Mouse (Mus musculus): Measurements from ENCODE around the gene Tcf20.

The Tcf20 gene

GRCm38 (mm10) chr15:82960786-82961561, 26.7 kb downstream of the Tcf20 start:
- no peak for DNase-seq (ENCODE audit: low read depth in 2 of 2, low spot score in 2 of 2)

DNA sequence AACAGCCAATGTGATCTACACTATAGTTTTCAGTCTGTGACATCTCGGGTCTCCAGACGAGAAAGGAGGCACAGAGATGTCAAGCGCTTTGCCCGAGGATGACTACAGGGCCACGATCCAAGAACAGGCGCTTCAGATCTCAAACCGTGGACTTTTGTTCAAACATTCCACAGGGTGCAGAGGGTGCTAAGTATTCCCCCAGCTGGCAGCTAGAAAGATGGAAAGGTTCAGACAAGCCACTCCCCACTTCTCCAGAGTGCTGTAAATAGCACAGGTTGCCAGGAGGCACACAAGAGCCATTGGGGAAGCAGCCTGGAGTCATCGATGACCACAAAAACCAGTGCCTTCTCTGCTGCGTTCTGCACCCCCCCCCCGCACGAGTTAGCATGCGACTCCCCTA, 28.5 kb downstream of the Tcf20 start:
- DNase-seq (ENCODE audit: low read depth in 2 of 2, low spot score in 2 of 2): no peak

DNA sequence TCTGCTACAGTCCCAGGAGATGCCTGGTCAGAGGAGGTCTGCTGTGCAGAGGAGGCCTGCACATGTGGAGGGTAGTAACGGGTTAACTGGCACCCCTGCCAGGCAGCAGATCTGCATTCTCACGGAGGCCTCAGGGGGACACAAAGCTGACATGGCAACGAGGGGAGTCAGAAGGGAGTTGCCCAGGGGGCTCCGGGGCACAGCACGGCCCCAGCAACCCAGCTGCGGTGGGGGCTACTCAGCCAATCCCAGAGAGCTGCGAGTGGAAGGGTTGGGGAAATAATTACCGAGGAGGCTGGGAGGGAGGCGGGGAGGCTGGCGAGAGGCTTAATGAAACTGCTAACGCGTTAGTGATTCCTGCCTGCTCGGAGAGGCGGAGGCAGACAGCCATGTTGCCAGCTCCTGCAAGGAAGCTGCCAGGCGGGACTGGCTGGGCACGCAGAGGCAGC, 29.4 kb downstream of the Tcf20 start:
- DNase-seq (ENCODE audit: low read depth in 2 of 2, low spot score in 2 of 2): no peak

DNA sequence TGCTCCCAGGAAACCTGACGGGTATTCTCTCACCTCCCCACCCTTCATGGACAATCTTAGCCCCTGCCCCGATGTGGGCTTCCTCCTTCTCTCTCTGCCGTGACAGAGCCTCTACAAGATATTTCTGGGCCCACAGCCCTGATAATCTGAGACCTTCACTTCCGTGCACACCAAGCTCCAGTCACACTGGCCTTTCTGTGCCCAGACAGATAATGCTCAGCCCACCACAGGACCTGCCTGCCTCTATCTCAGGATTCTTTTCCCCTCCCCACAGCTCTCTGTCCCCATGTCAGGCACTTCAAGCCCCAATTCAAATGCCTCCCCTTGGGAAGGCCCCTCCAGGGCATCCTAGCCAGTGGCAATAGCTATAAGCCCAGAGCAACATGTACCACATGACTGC, 31.0 kb downstream of the Tcf20 start:
- no peak for DNase-seq (ENCODE audit: low read depth in 2 of 2, low spot score in 2 of 2)

DNA sequence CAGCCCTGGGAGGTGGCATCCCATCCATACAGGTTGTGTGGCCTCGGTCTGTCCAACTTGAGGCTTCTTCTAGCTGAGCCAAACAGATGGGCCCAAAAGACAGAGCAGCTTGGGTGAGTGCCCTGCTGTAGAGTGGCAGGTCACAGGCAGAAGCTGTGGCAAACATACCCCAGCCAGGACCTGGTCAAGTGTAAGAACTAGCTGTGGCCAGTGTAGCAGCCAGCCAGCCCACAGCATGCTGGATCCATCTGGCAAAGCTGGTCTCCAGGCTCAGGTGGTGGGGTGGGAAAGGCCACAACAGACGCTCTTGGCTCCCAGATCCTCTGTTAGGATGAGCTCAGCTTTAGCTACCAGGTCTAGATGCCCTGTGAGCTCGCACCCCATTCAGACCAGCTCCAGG, 31.4 kb downstream of the Tcf20 start:
- DNase-seq (ENCODE audit: low read depth in 2 of 2, low spot score in 2 of 2): no peak

DNA sequence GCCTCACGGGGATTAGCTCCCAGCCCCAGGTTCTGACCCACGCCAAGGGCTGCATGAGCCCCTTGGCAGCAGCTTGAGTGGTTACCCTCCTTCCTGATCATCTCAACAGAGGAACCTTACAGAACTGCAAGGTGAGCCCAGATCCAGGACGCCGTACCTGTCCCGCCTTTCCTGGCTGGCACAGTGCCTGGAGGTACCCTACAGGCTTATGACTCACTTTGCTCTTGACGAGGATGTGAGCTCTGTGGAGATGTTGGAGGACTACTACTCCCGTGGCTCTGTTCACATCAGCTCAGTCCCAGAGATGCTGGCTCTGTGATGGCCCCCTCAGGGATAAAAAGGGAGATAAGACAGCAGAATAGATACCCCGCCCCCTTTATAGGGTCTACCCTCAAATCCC, 32.4 kb downstream of the Tcf20 start:
- DNase-seq (ENCODE audit: low read depth in 2 of 2, low spot score in 2 of 2): no peak

DNA sequence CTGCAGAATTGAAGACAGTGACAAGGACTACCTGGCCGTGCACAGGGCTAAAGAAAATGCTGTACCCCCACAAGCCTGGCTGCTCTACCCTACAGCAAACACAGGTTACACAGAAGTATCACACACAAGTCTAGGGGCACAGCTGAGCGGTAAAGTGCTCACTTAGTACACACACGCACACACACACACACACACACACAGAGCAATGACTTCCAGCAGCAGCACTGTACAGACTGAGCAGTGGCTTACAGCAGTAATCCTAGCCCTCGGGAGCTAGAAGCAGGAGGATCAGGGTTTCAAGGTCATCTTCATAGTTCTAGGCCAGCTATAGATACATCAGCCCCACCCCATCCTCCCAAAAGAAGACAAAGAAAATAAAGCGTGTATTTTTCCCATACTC, 33.6 kb downstream of the Tcf20 start:
- no peak for DNase-seq (ENCODE audit: low read depth in 2 of 2, low spot score in 2 of 2)

DNA sequence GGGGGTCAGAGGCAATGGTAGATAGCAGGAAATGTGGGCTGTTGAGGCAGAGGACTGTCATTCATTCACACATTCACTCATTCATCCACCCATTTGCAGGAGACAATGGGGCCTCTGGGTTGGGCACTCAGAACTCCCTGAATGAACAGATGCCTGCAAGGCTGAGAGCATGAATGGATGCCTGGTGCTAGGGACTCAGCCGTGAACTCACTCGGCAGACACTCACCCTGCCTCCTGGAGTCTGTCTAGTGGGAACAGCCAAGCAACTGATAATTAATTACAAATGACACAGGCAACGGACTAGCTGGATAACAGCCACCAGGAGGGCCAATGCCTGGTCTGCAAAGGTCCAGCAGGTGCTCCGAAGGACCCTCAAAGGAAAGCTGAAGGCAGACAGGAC, 34.6 kb downstream of the Tcf20 start:
- DNase-seq (ENCODE audit: low read depth in 2 of 2, low spot score in 2 of 2): no peak

GRCm38 (mm10) chr15:82952292-82952705, 35.4 kb downstream of the Tcf20 start:
- DNase-seq (ENCODE audit: low read depth in 2 of 2, low spot score in 2 of 2): no peak

GRCm38 (mm10) chr15:82950246-82950645, 37.4 kb downstream of the Tcf20 start:
- no peak for DNase-seq (ENCODE audit: low read depth in 2 of 2, low spot score in 2 of 2)

- DNase-seq (ENCODE audit: low read depth in 2 of 2, low spot score in 2 of 2): no peak
Observed at GRCm38 (mm10) chr15:82947431-82947830, 40.2 kb downstream of the Tcf20 start.

DNA sequence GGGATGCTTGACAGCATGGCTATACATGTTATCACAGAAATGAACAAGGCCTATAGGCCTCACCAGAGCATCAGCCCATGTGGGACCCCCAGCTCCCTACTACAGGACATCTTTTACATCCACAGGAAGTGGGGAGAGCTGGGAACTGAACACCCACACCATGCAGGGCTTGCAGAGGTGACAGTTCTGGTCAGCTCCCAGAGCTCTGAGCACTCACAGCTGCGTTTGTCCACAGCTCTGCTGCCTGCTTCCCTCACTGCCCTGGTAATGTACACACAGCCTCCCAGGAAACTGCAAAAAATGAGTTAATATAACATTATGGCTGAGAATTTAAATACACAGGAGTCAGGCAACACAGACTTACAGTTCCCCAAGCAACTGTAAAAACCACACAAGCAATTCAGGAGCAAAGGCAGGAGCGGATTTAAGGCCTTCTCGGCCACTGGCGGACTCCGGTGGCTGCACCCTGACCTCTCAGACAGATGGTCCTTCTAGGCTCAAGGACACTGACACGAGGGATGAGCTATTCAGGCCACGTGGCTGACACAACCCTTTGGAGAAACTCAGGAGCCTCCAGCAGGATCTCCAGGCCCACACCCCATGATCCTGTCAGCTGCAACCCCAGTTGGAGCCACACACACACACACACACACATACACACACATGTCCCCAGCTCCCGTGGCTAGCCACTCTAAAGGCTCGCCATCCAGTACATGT, 43.0 kb downstream of the Tcf20 start:
- DNase-seq (ENCODE audit: low read depth in 2 of 2, low spot score in 2 of 2): no peak

DNA sequence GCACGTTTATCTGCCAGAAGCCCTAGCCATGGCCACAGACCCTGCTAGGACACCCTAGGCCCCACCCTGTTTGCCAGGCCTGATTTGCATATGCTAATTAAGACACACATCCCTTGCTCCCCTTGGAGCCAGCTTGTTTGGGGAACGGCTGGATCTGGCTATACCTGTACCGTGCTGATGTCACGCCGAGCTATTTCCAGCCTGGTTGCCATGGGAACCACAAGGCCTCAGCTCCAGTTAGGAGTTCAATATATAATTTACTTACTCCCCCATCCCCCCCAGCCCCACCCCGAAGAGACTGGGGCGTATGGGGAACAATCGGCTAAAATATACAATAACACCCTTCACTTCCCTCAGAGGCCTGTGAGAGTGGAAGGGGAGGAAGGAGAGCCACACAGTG, 45.9 kb downstream of the Tcf20 start:
- no peak for DNase-seq (ENCODE audit: low read depth in 2 of 2, low spot score in 2 of 2)

- DNase-seq (ENCODE audit: low read depth in 2 of 2, low spot score in 2 of 2): no peak
Observed at GRCm38 (mm10) chr15:82940494-82941214, 47.0 kb downstream of the Tcf20 start.

GRCm38 (mm10) chr15:82938155-82938569, 49.5 kb downstream of the Tcf20 start:
- no peak for DNase-seq (ENCODE audit: low read depth in 2 of 2, low spot score in 2 of 2)

DNA sequence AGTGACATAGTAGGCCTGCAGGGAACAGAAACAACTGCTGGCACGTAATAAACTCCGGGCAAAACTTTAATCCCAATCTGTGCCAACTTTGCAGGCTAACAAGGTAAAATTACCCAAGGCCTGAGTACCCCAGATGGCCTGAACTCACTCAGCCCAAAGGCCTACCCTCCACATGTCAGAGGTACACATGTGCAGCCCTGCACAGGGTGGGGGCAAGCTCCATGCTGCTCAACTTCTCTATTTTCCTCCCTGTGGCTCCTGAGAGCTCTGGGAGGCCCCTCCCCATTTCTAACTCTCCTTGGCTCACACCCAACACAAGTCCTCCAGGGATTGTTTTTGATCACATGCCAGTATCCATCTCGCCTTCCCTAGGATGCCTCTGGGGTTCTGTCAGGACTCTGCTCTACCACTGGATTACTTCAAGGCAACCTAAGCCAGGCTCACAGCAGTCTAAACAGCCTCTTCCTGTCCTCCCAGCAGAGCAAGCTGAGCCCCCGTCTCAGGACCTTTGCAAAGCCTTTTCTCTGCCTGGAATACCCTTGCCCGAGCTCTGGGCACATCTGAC, 50.2 kb downstream of the Tcf20 start:
- DNase-seq (ENCODE audit: low read depth in 2 of 2, low spot score in 2 of 2): no peak

- no peak for DNase-seq (ENCODE audit: low read depth in 2 of 2, low spot score in 2 of 2)
Observed at GRCm38 (mm10) chr15:82934971-82935370, 52.7 kb downstream of the Tcf20 start.

GRCm38 (mm10) chr15:82932936-82933650, 54.6 kb downstream of the Tcf20 start:
- no peak for DNase-seq (ENCODE audit: low read depth in 2 of 2, low spot score in 2 of 2)

DNA sequence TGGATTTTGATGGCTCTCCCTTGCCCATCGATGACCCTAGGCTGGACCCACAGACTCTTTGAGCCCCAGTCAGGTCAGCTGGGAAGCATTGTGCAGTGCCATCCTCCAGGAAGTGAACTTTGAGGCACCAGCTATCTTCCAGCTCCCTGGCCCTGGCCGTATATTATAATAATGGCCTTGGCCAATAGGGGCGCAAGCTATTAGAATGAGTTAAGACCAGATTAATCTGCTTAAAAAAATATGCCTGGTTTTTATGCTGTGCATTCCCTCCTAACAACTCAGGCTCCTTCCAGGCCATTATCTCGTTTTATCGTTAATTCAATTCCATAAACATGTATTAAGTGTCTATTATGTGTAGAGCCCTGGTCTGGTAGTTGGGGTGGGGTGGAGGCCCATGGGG, 56.2 kb downstream of the Tcf20 start:
- DNase-seq (ENCODE audit: low read depth in 2 of 2, low spot score in 2 of 2): no peak

DNA sequence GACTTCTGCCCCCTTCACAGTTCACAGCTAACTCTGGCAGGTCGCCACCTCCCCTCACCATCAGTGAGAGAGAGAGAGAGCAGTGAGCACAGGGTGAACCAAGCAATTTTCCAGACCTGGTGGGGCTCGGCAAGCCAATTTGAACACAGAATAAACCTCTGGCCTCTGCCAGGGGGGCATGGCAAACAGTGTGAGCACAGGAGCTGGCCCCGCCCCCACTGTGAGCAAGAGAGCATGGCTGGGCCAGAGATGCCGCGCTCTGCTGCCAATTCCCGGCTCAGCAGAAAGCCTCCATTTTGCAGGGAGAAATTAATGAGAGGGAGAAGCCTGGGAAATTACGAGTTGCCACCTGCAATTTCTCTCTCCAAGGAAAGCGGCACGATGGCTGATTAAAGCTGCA, 58.1 kb downstream of the Tcf20 start:
- no peak for DNase-seq (ENCODE audit: low read depth in 2 of 2, low spot score in 2 of 2)

- no peak for DNase-seq (ENCODE audit: low read depth in 2 of 2, low spot score in 2 of 2)
Observed at GRCm38 (mm10) chr15:82928844-82929243, 58.8 kb downstream of the Tcf20 start.

Data from CD8-positive naive resting alpha-beta T cell, adult 2 months (primary cell).